Mouse (Mus musculus) ES-E14 (cell line): ENCODE data around the gene Dennd1a.

ENCODE experiments used
- HCFC1 ChIP-seq: IDR thresholded peaks from 2 replicates; pipeline ENCODE4 v1.6.1; 2012; ENCODE audit warnings: low read length, inconsistent platforms, borderline replicate concordance; ENCODE audit not compliant: insufficient read depth
- MAFK ChIP-seq: IDR thresholded peaks from 2 replicates; pipeline ENCODE4 v1.6.1; 2014; ENCODE audit warnings: mild to moderate bottlenecking, low read depth, low read length, inconsistent platforms; ENCODE audit not compliant: insufficient read depth
- ZNF384 ChIP-seq: IDR thresholded peaks from 2 replicates; pipeline ENCODE4 v1.6.1; 2012; ENCODE audit warnings: low read depth, low read length, inconsistent platforms

- TF ChIP-seq MAFK, result no peak
- no peak for TF ChIP-seq ZNF384
- no peak for TF ChIP-seq HCFC1
Observed at GRCm38 (mm10) chr2:38313399-38313798, 26.2 kb upstream of the Dennd1a start.
